Mouse (Mus musculus) myocyte (in vitro differentiated cells): ENCODE data around the gene Gabbr2.

Experiments used
- E2F4 ChIP-seq: IDR thresholded peaks from one replicate; pipeline ENCODE4 v1.6.1; 2011; ENCODE audit warnings: mild to moderate bottlenecking, control low read depth, moderate library complexity; ENCODE audit not compliant: insufficient read depth
- MYOD1 ChIP-seq, 3 experiments: IDR thresholded peaks; one replicate each; pipeline ENCODE4 v1.6.1; 2011; ENCODE audit warnings: control low read depth in 2 of 3, low read depth in 2 of 3, mild to moderate bottlenecking in 2 of 3, moderate library complexity in 1 of 3; ENCODE audit not compliant: insufficient read length in 2 of 3, control insufficient read depth in 1 of 3
- MYOG ChIP-seq, 3 experiments: IDR thresholded peaks; one replicate each; pipeline ENCODE4 v1.6.1; 2011; ENCODE audit warnings: control low read depth in 2 of 3, low read depth in 2 of 3, mild to moderate bottlenecking in 2 of 3; ENCODE audit not compliant: insufficient read length in 2 of 3, control insufficient read depth in 1 of 3, insufficient read depth in 1 of 3
- POLR2A ChIP-seq: IDR thresholded peaks from one replicate; pipeline ENCODE4 v1.6.1; 2011; ENCODE audit warnings: low read depth, mild to moderate bottlenecking, control low read depth, moderate library complexity; ENCODE audit not compliant: insufficient read length
- POLR2AphosphoS2 ChIP-seq: IDR thresholded peaks from one replicate; pipeline ENCODE4 v1.6.1; 2011; ENCODE audit warnings: low read depth, control low read depth; ENCODE audit not compliant: insufficient read length
- REST ChIP-seq: IDR thresholded peaks from one replicate; pipeline ENCODE4 v1.6.1; 2011; ENCODE audit warnings: mild to moderate bottlenecking, control low read depth, moderate library complexity; ENCODE audit not compliant: insufficient read depth, insufficient read length
- USF1 ChIP-seq: IDR thresholded peaks from one replicate; pipeline ENCODE4 v1.6.1; 2011; ENCODE audit warnings: low read depth, mild to moderate bottlenecking, control low read depth, moderate library complexity

- no peak for TF ChIP-seq REST
- no peak for TF ChIP-seq MYOG (IDR thresholded peaks at IDR 0.05; ENCODE audit: control insufficient read depth in 1 of 3, insufficient read depth in 1 of 3, insufficient read length in 2 of 3, low read depth in 2 of 3)
- TF ChIP-seq POLR2A = no peak
- no peak for TF ChIP-seq E2F4
- no peak for TF ChIP-seq POLR2AphosphoS2
- no peak for TF ChIP-seq USF1
- no peak for TF ChIP-seq MYOD1 (IDR thresholded peaks at IDR 0.05; ENCODE audit: control insufficient read depth in 1 of 3, insufficient read length in 2 of 3, low read depth in 2 of 3)
Measured at GRCm38 (mm10) chr4:46988257-46988656, 3.4 kb downstream of the Gabbr2 start.
